Mouse (Mus musculus) hindbrain, embryonic 15.5 days (tissue): ENCODE measurements around the gene Rps6ka4. TPM values are rescaled to one million over a fixed set of nuclear protein-coding genes. Genes with fewer than 3 reads are reported as not detected.

ENCODE experiments used
- ATAC-seq: fragments of 200-750 bp; cut with Nextera tagmentation; 2 replicates; pipeline ENCODE4 v1.8.0; 2017; ENCODE audit warnings: low read depth, moderate number of reproducible peaks, moderate TSS enrichment; ENCODE audit not compliant: low FRiP score
- H3K27ac ChIP-seq: fragments of 300-500 bp; sonication (generic); replicated peaks from 2 replicates; pipeline ENCODE4 v1.5.1; 2015; ENCODE audit warnings: mild to moderate bottlenecking, inconsistent platforms
- H3K27me3 ChIP-seq: fragments of 300-500 bp; sonication (generic); 2 replicates; pipeline ENCODE4 v1.6.1; 2015; ENCODE audit warnings: control low read depth, inconsistent platforms
- H3K36me3 ChIP-seq: fragments of 300-500 bp; sonication (generic); 2 replicates; pipeline ENCODE4 v1.6.1; 2015; ENCODE audit warnings: control low read depth, inconsistent platforms
- H3K4me1 ChIP-seq: fragments of 300-500 bp; sonication (generic); replicated peaks from 2 replicates; pipeline ENCODE4 v1.6.1; 2015; ENCODE audit warnings: control low read depth, inconsistent platforms
- H3K4me2 ChIP-seq: fragments of 300-500 bp; sonication (generic); 2 replicates; pipeline ENCODE4 v1.6.1; 2015; ENCODE audit warnings: moderate library complexity, mild to moderate bottlenecking, inconsistent platforms
- H3K4me3 ChIP-seq: fragments of 300-500 bp; sonication (generic); 2 replicates; pipeline ENCODE4 v1.5.1; 2015; ENCODE audit warnings: mild to moderate bottlenecking, inconsistent platforms
- H3K9ac ChIP-seq: fragments of 300-500 bp; sonication (generic); 2 replicates; pipeline ENCODE4 v1.6.1; 2015; ENCODE audit warnings: inconsistent platforms
- H3K9me3 ChIP-seq: fragments of 300-500 bp; sonication (generic); 2 replicates; pipeline ENCODE4 v1.6.1; 2016; ENCODE audit warnings: control low read depth, inconsistent platforms
- WGBS: fragments of 180-500 bp; shearing (Covaris S2); methylation state at CpG from one replicate; pipeline ENCODE4 v1.1.7; 2015; 5-methylcytosine and 5-hydroxymethylcytosine counted together
- polyA plus RNA-seq: library from polyadenylated mRNA; unstranded; fragments of >200 nt; fragmentation: Nextera tagmentation; extraction: Ambion mirVana; gene quantifications from 2 replicates; pipeline ENCODE4 v1.2.1, GENCODE M21; 2015

Gene Rps6ka4
- 13.3 and 15.8 TPM in 2 replicates for polyA plus RNA-seq

GRCm38 (mm10) chr19:6840475-6841291 is at the start of gene Rps6ka4:
Rps6ka4 (minus strand) TSS chr19:6840636.
- Histone ChIP-seq H3K4me1 (peaks cover 24% of the 10 kb centered on the region), H3K9me3 (no peaks in the 10 kb centered on the region), H3K36me3 (no peaks in the 10 kb centered on the region), H3K27ac (no peak within 1 kb of the TSS; the same call in 1 of the 2 replicates), H3K4me2 (peak within 1 kb of the TSS; percentile 99), H3K27me3 (peaks cover 32% of the 10 kb centered on the region), H3K4me3 (peak within 1 kb of the TSS; percentile 75), H3K9ac (peak within 1 kb of the TSS; percentile 72)
- ATAC-seq, result peak; percentile 74
- 3% methylated on average over 40 of the region's 44 CpGs for WGBS

GRCm38 (mm10) chr19:6877965-6878364 is 37.5 kb upstream of the Rps6ka4 start:
- no peak overlapping the region for H3K4me3 ChIP-seq
- no peaks in the 10 kb centered on the region for H3K27me3 ChIP-seq
- no peak overlapping the region for H3K9ac ChIP-seq
- H3K4me1 ChIP-seq, result no peaks in the 10 kb centered on the region
- H3K4me2 ChIP-seq, result no peak overlapping the region
- 89% methylated on average over 4 of the region's 4 CpGs for WGBS
- H3K36me3 ChIP-seq, result no peaks in the 10 kb centered on the region
- ATAC-seq, result no peak
- no peak overlapping the region for H3K27ac ChIP-seq
- peaks cover 7% of the 10 kb centered on the region; the same call in 1 of the 2 replicates for H3K9me3 ChIP-seq

GRCm38 (mm10) chr19:6876799-6877198 is 36.4 kb upstream of the Rps6ka4 start:
- no peak for ATAC-seq
- H3K36me3 ChIP-seq, result no peaks in the 10 kb centered on the region

GRCm38 (mm10) chr19:6875834-6876233 is 35.4 kb upstream of the Rps6ka4 start:
- Histone ChIP-seq H3K4me1 (no peaks in the 10 kb centered on the region), H3K36me3 (no peaks in the 10 kb centered on the region), H3K4me3 (no peak overlapping the region), H3K27me3 (no peaks in the 10 kb centered on the region), H3K9ac (no peak overlapping the region), H3K4me2 (no peak overlapping the region), H3K9me3 (peaks cover 7% of the 10 kb centered on the region; the same call in 1 of the 2 replicates), H3K27ac (no peak overlapping the region)
- WGBS, result 86% methylated on average over 6 of the region's 6 CpGs
- ATAC-seq, result no peak

More at GRCm38 (mm10) chr19:6876799-6877198, 36.4 kb upstream of the Rps6ka4 start:
- Histone ChIP-seq H3K9ac (no peak overlapping the region), H3K4me3 (no peak overlapping the region), H3K4me1 (no peaks in the 10 kb centered on the region), H3K4me2 (no peak overlapping the region), H3K27me3 (no peaks in the 10 kb centered on the region), H3K9me3 (peaks cover 7% of the 10 kb centered on the region; the same call in 1 of the 2 replicates), H3K27ac (no peak overlapping the region)

GRCm38 (mm10) chr19:6874257-6874656 is 33.8 kb upstream of the Rps6ka4 start:
- 94% methylated on average over 1 of the region's 1 CpGs for WGBS
- H3K27ac ChIP-seq, result no peak overlapping the region
- no peak overlapping the region for H3K4me2 ChIP-seq
- 0 out of 2 replicates have a peak, but pooled peaks cover 3% of the 10 kb centered on the region for H3K9me3 ChIP-seq
- no peak overlapping the region for H3K4me3 ChIP-seq
- no peaks in the 10 kb centered on the region for H3K4me1 ChIP-seq
- no peaks in the 10 kb centered on the region for H3K36me3 ChIP-seq
- H3K27me3 ChIP-seq, result no peaks in the 10 kb centered on the region
- ATAC-seq, result no peak
- H3K9ac ChIP-seq, result no peak overlapping the region

DNA sequence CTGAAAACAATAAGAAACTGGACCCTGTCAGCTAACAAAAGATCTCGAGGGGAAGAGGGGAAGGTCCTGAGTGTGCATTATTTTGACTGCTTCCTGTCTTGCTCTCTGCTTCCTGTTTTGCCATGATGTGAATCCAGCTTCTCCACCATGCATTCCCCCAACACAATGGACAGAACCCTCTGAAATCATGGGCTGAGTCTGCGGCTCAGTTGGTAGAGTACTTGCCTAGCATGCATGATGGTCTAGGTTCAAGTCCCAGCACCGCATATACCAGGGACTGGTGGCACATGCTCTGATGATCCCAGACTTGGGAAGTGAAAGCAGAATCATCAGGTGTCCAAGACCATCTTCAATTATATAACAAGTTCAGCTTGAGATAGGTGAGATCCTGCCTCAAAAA is 32.3 kb upstream of the Rps6ka4 start:
- no peak overlapping the region for H3K4me3 ChIP-seq
- H3K9me3 ChIP-seq, result no peaks in the 10 kb centered on the region
- no peak overlapping the region for H3K4me2 ChIP-seq
- no peaks in the 10 kb centered on the region for H3K4me1 ChIP-seq
- no peaks in the 10 kb centered on the region for H3K36me3 ChIP-seq
- H3K27me3 ChIP-seq, result no peaks in the 10 kb centered on the region
- no peak overlapping the region for H3K27ac ChIP-seq
- H3K9ac ChIP-seq, result no peak overlapping the region
- WGBS, result 78% methylated on average over 3 of the region's 3 CpGs
- no peak for ATAC-seq

DNA sequence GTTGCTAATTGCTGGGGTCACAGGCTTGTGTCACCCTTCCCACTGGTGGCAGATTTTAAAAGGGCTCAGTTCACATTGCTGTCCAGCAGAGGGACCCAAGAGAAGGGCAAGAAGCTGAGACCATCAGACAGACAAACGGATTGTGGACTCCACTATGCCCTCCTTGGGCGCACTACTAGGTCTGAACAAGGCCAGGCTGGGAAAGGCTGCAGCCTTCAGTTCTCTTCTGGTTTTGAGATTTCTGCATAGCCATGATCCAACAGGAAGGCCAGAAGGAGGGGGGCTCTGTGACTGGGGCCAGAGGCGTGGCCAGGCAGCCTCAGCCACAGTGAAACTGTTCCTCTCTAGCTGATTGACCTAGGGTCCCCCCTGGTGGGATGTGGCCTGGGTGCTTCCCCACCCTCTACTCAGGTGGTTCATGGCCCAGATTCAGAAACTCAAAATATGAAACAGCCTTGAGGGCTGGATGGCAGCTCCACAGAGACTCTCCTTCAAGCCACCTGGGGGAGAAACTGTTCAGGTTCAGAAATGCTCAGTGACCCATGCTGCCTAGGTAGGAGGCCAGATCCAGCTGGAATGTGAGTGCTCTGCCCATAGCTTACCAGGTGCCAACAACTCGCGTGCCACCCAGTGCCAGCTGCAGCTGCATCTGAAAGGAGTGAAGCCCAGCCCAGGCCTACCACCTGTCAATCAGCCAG is 31.3 kb upstream of the Rps6ka4 start:
- Histone ChIP-seq H3K9ac (no peak overlapping the region), H3K4me3 (no peak overlapping the region), H3K27ac (no peak overlapping the region), H3K9me3 (no peaks in the 10 kb centered on the region), H3K4me1 (no peaks in the 10 kb centered on the region), H3K27me3 (no peaks in the 10 kb centered on the region), H3K36me3 (no peaks in the 10 kb centered on the region), H3K4me2 (no peak overlapping the region)
- no peak for ATAC-seq
- 72% methylated on average over 5 of the region's 5 CpGs for WGBS

DNA sequence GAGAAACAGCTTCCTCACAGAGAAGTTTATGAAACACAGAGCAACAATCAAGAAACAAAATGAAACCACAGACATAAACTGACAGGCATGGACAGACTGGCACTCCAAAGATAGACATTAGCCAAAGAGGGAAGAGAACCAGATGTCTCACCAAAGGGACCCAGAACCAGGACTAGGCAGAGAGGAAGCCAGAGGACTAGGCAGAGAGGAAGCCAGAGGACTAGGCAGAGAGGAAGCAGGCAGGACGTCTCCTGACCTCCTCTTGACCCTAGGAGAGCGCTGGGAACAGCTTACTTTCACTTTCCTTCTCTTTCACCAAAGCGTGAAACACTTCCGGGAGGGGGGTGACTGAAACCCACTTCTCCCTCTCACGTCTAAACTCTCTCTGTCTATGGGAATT is 28.9 kb upstream of the Rps6ka4 start:
- no peak for ATAC-seq
- no peak overlapping the region for H3K9ac ChIP-seq
- 13% methylated on average over 5 of the region's 5 CpGs for WGBS
- H3K4me3 ChIP-seq, result no peak overlapping the region
- H3K4me1 ChIP-seq, result no peaks in the 10 kb centered on the region
- no peaks in the 10 kb centered on the region for H3K27me3 ChIP-seq
- H3K4me2 ChIP-seq, result no peak overlapping the region
- H3K27ac ChIP-seq, result no peak overlapping the region
- H3K9me3 ChIP-seq, result no peaks in the 10 kb centered on the region
- H3K36me3 ChIP-seq, result no peaks in the 10 kb centered on the region

- no peak overlapping the region for H3K4me3 ChIP-seq
- H3K4me2 ChIP-seq, result no peak overlapping the region
- no peaks in the 10 kb centered on the region for H3K36me3 ChIP-seq
- ATAC-seq, result no peak
- no peaks in the 10 kb centered on the region for H3K27me3 ChIP-seq
- peaks cover 6% of the 10 kb centered on the region; the same call in 1 of the 2 replicates for H3K4me1 ChIP-seq
- no peak overlapping the region for H3K9ac ChIP-seq
- H3K27ac ChIP-seq, result no peak overlapping the region
- no peaks in the 10 kb centered on the region for H3K9me3 ChIP-seq
- WGBS, result 97% methylated on average over 4 of the region's 4 CpGs
Measured at GRCm38 (mm10) chr19:6861451-6861850, 21.0 kb upstream of the Rps6ka4 start.

- 82% methylated on average over 6 of the region's 6 CpGs for WGBS
- no peak overlapping the region for H3K4me3 ChIP-seq
- no peak for ATAC-seq
- H3K4me2 ChIP-seq, result no peak overlapping the region
- peaks cover 12% of the 10 kb centered on the region; the same call in 1 of the 2 replicates for H3K4me1 ChIP-seq
- no peaks in the 10 kb centered on the region for H3K36me3 ChIP-seq
- no peaks in the 10 kb centered on the region for H3K9me3 ChIP-seq
- H3K27ac ChIP-seq, result no peak overlapping the region
- H3K9ac ChIP-seq, result no peak overlapping the region
- H3K27me3 ChIP-seq, result no peaks in the 10 kb centered on the region
Measured at GRCm38 (mm10) chr19:6860706-6861105, 20.3 kb upstream of the Rps6ka4 start.

- no peaks in the 10 kb centered on the region for H3K36me3 ChIP-seq
- no peak overlapping the region for H3K4me3 ChIP-seq
- H3K27me3 ChIP-seq, result no peaks in the 10 kb centered on the region
- H3K4me2 ChIP-seq, result no peak overlapping the region
- WGBS, result 89% methylated on average over 3 of the region's 3 CpGs
- ATAC-seq, result no peak
- no peak overlapping the region for H3K9ac ChIP-seq
- no peaks in the 10 kb centered on the region for H3K9me3 ChIP-seq
- peaks cover 20% of the 10 kb centered on the region for H3K4me1 ChIP-seq
- no peak overlapping the region for H3K27ac ChIP-seq
Measured at GRCm38 (mm10) chr19:6859971-6860370, 19.5 kb upstream of the Rps6ka4 start.

- Histone ChIP-seq H3K9me3 (no peaks in the 10 kb centered on the region), H3K4me3 (no peak overlapping the region), H3K9ac (no peak overlapping the region), H3K4me1 (peaks cover 24% of the 10 kb centered on the region), H3K27ac (no peak overlapping the region), H3K4me2 (no peak overlapping the region), H3K27me3 (no peaks in the 10 kb centered on the region; the same call in 1 of the 2 replicates), H3K36me3 (no peaks in the 10 kb centered on the region)
- 85% methylated on average over 2 of the region's 2 CpGs for WGBS
- ATAC-seq, result no peak
Measured at GRCm38 (mm10) chr19:6859032-6859651, 18.7 kb upstream of the Rps6ka4 start.
